Mouse (Mus musculus): ENCODE results near the gene Snhg11.

Snhg11 gene

DNA sequence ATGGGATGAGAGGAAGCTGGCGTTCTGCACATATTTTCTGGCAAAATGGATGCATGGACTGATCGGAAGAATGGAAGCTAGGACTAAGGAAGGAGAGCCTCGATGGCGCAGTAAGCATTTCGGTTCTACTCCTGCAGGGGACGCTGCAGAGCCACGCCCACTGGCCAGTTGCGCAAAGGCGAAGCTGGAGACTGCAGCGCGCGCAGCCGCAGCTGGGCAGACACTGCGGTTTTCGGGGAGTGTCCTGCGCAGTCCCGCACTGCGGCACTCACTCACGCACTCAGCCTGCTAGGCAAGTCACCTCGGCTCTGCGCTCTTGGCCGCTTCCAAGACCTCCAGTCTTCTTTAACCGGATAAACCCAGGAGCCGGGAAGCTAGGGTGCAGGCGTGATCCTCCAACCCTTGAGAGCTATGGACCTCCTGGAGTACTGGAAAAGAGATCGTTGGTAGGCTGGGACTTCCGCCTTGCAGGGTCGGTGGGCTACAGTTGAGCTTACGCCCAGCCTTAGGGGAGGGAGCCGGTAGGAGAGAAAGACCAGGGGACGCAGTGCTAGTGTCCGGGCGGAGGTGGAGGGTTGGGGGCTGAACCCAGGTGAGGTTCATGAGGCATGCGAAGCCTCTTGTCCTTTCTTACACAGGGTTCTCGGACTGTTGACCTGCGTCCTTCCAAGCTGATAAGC lies at the start of gene Snhg11:
Snhg11 (plus strand) TSS at position 196 of the 680 bp plus-strand sequence.
- no peak for DNase-seq (ENCODE audit: low spot score in 2 of 2)

DNA sequence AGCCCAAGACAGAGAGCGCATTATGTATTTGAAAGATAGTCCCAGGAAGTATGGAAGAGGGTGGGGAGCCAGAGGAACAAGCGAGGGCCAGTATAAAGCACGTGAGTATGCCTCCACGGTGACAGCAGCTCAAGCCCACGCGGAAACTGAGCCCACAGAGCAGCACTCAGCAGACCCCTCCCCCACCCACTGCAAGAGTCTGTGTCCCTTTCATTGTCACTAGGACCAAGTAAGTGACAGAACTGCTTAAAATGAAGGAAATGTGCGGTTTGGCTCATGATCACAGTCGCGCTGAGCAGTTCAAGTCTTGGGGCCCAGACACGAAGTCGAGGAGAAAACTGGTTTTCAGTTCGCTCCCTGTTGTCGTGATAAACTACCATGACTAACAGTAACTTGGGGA lies 41.1 kb upstream of the Snhg11 start:
- DNase-seq (ENCODE audit: low spot score in 2 of 2) = no peak

DNA sequence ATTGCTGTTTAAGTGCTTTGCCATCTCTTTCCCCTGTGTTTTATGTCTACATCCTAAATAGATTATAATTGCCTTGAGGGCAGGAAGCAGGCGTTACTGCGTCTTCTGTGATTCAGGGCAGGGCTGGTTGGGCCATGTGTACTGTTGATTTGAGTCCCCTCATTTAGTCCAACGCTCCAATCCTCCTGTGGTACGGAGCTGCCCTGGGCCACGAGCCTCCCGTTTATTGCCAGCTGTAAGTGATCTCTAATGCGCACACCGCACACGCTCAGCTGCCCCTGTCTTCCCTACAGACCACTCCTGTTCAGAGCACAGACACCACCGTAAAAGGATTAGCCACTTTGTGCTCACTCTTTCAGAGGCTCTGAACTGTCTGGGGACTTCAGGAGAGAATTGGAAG lies 37.7 kb upstream of the Snhg11 start:
- no peak for DNase-seq (ENCODE audit: low spot score in 2 of 2)

DNA sequence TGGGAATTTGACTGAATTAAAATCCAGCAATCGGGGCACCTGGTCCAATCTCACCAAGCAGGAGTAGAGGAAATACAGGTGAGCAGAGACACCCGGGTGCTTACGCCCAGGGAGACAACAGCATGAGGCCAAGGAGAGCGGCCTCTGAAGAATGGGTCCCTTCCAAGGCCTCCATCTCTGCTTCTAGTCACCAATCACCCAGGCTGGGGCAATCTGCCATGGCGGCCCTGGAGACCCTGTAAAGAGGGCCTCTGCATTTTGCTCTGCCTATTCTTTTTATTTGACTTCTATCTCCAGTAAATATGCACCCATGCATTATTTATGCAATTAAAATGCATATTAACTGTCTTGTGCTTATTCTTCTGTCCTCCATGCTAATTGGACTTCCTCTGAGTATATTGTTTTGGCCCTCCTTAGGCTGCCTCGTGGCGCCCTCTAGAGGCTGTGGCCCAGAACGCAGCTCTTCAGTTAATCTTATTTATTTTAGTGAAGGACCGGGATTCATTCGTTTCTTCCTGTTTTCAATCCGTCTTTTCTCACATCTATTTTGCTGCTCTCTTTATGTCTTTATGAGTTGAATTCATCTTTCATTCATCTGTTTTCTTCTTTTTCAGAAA lies 35.4 kb upstream of the Snhg11 start:
- peak in 1 of 2 experiments; percentile 36 for DNase-seq (ENCODE audit: low spot score in 2 of 2)

DNA sequence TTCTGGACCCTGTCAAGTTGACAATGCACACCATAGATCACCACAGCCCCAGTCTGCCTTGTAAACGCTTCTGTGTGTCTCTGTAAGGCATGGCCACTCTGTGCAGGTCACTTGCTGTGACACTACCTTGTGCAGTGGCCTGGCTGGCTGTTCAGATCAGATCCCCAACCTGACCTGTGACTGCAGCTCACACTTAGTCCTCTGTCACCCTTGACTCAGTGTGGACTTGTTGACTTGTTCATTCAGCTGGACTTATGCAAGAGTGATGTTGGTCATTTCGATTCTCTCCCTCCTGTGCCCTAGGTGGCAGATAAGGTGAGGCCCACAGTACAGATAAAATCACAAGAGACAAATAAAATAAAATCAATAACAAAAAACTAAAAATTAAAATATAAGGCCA lies 34.1 kb upstream of the Snhg11 start:
- no peak for DNase-seq (ENCODE audit: low spot score in 2 of 2)

DNA sequence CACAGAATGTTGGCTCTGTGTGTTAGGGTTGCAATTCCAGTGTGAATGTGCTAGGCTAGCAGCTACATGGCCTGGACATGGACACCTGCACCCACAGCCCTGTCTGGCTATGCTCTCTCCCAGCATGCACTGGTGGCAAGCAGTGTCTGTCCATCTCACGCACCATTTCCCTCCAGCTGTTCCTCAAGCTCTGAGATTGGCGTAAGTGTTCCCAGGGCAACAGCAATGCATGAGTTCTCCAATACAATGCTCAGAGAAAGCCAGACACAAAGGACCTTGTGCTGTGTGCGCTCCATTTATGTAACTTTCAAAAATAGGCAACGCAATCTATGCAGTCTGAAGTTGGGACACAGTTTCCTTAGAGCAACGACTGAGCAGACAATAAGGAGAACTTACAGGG lies 31.9 kb upstream of the Snhg11 start:
- DNase-seq (ENCODE audit: low spot score in 2 of 2) = no peak

DNA sequence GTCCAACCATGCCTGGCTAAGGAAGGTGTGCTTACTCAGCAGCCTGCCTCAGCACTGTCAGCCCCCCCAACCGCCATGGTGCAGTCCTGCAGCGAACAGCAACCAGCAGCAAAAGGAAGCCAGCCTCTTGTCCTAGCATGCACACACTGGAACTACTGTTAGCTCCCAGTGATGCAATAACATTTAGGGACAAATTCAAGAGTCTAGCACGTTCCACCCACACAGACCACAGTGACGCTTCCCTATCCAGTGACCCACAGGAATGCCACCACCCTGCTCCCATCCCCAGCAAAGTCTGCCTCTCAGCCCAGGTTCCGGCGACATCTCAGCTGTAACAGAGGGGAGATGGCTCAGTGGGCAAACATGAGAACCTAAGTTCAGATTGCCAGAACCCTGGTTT lies 29.0 kb upstream of the Snhg11 start:
- no peak for DNase-seq (ENCODE audit: low spot score in 2 of 2)

DNA sequence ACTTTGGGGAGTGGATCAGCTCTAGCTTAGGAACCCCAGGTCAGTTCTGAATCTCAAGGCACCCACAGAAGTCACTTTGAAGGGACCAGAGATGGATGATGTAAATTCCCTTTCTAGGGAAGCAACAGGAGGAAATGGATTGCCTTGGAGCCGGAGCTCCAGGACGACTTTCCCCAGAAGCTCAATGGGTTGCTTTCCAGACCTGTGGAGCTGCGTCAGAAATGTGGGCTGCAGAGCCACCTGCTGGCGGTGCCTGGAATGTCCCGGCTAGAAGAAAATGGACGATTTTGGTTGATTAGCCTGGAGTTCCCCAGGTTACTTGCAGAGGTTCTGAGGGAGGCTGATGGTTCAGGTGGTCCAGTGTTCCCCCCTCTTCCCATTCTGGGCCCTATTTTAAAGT lies 27.6 kb upstream of the Snhg11 start:
- peak; percentile 13 to 34 for DNase-seq (ENCODE audit: low spot score in 2 of 2)

DNA sequence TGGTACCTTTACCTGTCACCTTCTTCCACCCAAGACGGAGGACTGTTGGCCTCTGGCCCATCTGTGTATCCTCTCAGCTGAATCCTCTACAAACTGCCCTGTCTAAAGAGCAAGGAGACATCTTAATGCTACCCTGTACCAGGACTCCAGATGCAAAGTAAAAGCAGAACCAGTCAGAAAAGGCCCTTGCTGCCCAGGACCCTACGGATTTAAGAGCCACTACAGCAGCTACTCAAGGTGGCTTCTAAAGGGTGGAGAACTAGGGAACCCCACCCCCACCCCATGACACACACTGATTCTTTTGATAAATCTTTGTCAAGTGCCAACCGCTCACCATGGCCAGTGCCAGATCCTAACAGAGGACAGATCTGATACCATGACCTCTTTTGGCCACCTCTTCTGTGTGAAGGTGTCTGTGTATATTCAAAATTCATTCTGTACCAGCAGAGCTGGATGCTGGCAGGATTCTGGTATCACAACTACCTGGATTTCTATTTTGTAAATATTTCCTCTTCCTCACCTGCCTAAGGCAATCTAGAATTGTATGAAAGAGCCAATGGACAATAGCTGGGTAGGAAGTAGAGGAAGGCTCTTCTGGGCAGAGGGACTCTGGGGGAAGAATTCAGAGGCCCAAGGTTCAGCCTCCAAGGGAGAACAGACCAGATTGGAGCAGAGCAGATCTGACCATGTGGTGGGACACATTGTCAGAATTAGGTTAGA lies 22.5 kb upstream of the Snhg11 start:
- no peak for DNase-seq (ENCODE audit: low spot score in 2 of 2)

DNA sequence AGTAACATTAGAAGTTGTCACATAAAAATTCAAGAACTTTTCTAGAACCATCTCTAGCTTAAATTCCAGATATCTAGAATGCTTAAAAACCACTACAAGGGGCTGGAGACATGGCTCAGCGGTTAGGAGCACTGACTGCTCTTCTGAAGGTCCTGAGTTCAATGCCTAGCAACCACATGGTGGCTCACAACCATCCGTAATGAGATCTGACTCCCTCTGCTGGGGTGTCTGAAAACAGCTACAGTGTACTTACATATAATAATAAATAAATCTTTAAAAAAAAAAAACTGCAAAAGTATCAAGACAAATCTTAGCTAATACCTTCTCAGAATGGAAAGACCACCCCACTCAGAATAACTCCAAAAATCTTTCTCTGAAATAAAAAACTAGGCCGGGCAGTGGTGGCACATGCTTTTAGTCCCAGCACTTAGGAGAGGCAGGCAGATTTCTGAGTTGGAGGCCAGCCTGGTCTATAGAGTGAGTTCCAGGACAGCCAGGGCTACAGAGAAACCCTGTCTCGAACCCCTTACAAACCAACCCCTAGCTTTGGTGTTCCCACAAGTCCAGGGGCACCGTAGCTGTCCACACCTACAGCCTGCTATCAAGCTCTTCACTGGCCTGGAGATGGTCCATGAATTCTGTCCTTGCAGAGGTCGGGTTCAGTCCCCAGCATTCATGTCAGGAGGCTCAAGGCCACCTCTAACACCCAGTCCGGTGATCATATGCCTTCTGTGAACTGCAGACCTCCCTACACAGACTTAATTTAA lies 20.9 kb upstream of the Snhg11 start:
- no peak for DNase-seq (ENCODE audit: low spot score in 2 of 2)

DNA sequence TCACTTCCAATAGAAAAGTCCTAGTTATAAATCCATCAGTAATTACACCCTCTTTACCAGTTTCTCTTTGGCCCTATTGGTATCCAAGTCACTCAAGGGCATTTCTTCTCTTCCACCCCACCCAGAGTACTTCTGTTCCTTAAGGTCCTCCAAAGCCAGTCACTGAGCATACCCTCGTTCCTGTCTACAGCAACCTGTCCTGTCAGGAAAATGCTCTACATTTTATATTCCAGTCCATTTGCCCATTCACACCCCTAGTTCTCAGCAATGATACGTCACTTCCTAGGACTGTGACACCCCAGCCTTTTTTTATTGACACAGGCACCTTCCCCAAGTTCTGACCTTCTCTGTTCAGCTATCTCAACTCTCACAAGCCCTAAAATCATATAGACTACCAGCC lies 20.2 kb upstream of the Snhg11 start:
- DNase-seq (ENCODE audit: low spot score in 2 of 2) = no peak

DNA sequence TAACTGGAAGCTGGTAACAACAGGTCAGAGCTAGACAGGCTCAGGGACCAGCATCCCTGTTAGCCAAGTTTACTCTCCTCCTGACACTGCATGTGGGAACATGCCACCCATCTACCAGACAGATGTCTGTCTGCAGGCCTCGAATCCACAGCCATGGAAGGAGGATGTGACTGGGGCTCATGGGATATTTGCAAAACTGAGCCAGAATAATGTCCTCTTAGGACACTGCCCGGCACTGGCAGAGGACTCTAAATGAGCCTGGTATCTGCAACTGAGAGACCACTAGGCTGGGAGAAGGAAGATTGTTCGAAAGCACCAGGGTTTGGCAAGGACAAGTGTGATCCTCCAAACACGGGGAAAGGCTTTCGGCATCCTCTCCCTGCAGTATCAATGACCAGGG lies 19.3 kb upstream of the Snhg11 start:
- DNase-seq (ENCODE audit: low spot score in 2 of 2) = no peak

DNA sequence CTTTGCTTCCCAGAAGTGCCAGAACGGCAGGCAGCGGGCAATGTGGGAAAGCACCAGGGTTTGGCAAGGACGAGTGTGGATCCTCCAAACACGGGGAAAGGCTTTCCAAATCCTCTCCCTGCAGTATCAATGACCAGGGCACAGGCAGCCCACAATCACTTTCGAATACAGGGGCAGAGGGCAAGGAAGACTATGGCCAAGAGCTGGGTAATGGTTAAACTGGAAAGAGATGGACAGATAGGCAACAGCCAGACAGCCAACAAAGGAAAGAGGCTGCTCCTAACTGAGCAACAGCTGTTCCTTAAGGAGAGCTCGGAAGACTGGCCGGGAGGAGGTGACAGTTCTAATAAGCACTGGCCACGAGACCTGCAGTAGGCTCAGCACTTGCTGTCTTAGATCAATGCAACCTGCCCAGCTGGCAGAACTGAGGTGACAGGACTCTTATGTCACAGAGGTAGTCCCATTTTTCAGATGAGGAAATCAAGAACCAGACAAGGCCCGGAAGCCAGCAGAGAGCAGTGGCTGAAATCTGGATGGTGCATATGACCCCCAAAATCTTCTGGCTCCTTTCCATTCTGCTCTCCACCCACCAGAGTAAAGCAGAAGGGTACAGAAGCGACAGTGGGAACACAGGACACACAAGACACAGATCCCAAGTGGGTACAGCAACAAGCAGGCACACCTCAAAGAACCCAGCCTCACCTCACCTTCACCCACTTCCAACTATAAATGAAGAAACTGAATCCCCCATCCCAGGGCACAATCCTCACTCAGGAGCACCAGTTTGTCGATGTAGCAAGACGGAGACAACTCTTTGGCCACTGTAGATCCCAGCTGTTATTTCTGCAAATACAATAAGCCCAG lies 15.4 kb upstream of the Snhg11 start:
- no peak for DNase-seq (ENCODE audit: low spot score in 2 of 2)

DNA sequence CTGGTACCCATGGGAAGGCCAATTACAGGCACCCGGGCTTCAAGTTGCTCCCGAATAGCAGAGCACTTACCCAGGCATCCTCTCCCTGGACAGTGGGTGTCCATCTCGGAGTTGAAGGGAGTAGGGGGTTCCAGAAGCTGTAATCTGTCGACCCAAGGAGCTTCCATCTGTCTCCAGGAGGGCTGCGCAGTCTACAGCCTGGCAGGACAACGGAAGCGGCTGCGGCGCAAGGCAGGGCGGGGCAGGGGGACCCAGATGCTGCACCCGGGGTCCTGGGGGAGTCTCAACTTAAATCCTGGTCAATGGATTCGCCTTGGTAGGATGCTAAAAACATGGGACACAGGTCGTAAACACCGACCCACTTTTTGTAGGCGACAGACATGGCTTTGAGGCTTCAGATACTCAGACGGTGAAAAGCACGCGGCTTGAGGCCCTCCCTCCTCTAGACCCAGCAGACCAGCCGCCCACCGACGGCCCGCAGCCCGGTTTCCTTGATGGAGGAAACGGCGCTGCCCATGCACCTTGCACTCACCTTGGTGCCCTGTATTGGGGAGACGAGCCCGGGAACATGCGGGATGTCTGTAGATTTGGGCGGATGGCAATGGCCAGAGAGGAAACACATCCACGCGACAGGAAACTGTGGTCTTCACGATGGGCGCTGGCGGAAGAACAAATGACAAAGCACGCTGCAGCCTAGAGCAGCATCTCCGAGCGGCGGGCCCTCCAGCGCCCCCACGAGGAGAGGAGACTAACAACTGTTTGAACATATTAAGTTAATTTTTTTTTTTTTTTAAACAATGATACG lies 14.4 kb upstream of the Snhg11 start:
- DNase-seq (ENCODE audit: low spot score in 2 of 2) = peak; percentile 53 to 77

DNA sequence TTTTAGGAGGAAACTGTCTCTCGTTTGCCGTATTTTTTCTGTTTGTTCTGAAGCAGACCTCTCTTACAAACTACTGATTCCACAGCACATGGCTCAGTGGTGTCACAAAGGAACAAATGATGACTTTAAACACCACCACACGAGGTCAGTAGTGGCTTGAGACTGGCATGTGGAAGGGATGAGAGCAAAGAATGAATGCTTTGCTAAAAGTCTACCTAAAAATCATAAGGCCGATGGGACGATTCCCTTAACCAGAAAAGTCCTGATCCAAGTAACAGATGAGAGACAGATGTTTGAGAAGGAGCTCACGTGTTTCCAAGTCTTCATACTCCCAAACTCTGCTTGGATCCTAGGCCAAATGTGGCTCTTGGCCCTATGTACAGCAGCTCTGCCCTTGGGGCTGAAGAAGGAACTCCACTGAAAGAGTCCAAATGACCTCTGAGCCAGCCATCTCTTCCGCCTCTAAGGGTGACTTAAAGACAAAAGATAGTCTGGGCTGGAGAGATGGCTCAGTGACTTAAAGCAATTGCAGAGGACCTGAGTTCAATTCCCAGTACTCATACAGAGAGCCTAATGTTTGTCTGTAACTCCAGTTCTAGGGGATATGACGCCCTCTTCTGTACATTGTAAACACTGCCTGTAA lies 13.6 kb upstream of the Snhg11 start:
- no peak for DNase-seq (ENCODE audit: low spot score in 2 of 2)

DNA sequence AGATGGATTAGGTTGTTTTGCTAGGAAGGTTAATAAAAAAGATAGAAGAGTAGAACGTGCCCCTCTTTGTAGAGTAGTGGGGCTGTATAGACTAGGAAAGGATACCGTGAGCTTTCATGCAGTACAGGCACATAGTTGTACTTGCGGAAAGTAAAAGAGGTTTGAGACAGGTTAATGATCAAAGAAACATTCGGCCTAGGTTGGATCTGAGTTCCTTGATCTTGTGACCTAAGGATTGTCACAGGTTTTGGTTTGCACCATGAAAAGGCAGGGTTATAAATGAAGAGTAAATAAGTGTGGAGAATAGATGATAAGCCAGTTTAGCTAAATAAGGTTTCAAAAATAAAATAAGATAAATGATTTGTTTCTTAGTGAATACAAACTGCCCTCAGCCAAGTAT lies 11.3 kb upstream of the Snhg11 start:
- DNase-seq (ENCODE audit: low spot score in 2 of 2) = no peak

DNA sequence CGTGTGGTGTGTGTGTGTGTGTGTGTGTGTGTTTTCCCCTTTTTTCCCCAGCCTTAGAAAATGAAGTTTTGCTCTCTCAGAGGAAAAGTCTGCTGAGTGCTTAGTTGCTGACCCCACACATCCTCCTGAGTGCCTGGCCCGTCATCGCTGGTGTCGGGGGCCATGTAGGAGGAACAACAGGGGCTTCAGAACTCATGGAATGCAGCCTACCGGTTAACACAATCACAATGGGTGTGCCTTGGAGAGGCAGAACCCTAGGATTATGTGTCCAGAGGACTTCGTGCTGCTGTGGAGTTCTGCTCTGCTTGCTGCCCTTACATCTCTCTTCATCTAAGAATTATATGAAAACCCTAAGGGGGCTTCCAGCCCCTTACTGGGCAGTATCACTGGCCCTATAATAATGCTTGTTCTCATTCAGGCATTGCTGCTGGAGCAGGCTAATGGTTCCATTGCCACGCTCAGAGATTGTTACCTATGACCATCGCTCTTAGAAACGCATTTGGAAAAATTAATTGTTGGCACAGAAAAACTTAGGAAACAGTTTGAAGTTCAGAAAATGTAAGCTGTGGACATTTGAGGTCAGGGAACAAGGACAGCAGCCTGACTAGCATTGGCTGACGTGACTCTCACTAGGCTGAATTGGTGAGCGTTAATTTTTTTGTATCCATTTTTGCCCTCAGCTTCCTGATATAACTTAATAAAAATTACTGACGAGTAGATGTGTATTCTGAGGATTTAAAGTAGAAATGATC lies 10.2 kb upstream of the Snhg11 start:
- DNase-seq (ENCODE audit: low spot score in 2 of 2) = no peak

DNA sequence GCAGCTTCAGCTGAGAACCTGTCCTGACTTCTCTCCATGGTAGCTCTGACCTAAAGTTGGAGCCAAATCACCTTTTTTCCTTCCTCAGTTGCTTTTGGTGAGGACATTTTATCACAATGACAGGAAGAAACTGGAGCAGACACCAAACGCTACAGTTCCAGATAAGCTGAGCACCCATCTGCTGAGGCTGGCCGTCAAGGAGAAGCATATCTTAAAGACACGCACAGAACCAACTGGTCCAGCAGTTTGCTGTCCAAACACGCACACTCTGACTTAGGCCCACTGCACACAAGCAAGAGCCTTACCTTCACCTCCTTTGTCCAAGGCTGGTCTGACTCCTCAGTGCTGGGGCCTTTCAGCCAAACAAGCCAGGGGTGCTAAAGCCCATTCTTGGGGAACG lies 7.8 kb upstream of the Snhg11 start:
- no peak for DNase-seq (ENCODE audit: low spot score in 2 of 2)

DNA sequence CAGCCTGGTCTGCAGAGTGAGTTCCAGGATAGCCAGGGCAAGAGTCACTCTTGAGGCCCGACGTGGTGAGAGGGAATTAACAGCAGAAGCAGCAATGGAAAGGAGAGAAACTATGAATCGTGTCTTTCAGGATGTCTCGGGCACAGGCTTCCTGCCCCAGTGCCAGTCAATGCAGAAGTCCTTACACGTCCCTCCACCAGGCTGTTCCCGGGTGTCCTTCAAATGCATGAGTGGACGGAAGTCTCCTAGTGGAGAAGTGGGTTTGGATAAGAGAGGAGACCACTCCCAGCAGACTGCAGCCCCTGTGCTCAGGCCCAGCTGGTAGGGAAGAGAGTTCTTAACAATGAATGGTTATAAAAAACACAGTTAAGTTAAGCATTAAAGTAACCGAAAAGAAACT lies 7.1 kb upstream of the Snhg11 start:
- no peak for DNase-seq (ENCODE audit: low spot score in 2 of 2)
